Mouse (Mus musculus): ENCODE data around the gene Nck2. TPM values are rescaled to one million over a fixed set of nuclear protein-coding genes. Genes with fewer than 3 reads are reported as not detected.

Gene Nck2
- polyA plus RNA-seq, 1 experiment, result 30.4 TPM

DNA sequence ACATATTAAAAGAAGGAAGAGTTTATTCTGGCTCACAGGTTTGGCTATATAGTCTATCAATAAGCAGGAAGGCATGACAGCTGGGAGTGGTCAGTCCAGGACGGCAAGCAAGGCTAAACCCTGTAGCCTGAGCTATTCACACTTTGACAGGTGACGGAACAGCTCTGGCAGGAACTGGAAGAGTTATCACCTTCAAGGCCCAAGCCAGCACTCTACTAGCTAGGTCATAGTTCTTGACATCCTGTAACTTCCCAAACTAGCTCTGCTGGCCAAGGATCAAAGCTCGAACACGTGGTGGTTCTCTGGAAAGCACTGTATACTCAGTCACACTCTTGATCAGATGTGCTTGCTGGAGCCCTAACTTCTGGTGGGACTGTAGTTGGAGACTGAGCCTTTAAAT is 10.5 kb upstream of the Nck2 start:
- no peak for DNase-seq (ENCODE audit: low spot score)

DNA sequence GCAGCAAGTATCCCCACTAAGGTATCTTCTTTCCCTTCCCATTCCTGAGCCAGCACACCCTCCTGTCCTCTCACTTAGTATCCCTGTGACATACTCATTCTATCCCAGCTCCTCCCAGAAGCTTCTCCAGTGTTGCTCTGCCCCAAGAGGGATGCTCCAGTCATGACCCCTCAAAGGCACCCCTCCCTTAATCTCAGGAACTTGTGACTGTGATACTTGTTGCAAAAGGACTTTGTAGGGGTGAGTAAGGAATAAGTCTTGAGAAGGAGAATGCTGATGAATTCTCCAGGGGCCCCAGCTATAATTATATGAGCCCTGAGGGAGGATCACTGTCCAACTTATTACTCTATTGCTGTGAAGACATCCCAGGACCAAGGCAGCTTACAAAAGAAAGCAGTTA is 7.8 kb upstream of the Nck2 start:
- DNase-seq (ENCODE audit: low spot score), result no peak

DNA sequence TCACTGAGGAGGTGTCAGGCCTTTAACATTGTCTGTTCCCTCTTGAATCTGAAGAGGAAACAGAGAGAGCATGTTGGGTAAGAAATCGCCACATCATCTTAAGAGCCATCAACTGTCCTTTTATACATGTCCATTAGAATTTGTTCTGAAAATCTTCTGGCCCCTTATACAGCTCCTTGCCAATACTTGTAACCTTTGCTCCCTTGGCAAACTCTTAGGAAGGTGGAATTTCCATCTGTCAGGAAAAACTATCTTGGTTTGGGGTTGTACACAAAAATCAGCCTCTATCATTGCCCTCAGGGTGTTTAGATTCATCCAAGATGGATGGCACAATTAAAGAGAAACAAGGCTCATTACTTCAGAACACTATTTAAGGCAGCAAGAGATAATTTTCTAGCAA is 5.1 kb upstream of the Nck2 start:
- no peak for DNase-seq (ENCODE audit: low spot score)

DNA sequence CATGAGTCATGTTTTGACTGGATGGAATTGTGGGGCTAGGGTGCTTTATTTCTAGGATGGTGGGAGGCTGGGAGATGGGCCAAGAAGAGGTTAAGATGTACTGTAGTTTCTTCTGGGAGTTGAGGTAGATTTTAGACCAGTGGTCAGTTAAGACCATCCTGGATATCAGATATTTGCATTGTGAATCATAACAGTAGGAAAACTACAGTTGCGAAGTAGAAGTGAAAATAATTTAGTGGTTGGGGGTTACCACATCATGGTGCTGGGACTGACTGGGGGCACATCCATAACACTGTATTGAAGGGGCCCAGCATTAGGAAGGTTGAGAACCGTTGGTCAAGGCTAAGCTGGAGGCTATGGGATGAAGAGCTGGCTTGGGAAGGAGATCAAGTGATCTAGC is 1.8 kb upstream of the Nck2 start:
- DNase-seq (ENCODE audit: low spot score), result no peak

GRCm38 (mm10) chr1:43445170-43446088 is 1.1 kb downstream of the Nck2 start:
- peak; percentile 75 for DNase-seq (ENCODE audit: low spot score)

DNA sequence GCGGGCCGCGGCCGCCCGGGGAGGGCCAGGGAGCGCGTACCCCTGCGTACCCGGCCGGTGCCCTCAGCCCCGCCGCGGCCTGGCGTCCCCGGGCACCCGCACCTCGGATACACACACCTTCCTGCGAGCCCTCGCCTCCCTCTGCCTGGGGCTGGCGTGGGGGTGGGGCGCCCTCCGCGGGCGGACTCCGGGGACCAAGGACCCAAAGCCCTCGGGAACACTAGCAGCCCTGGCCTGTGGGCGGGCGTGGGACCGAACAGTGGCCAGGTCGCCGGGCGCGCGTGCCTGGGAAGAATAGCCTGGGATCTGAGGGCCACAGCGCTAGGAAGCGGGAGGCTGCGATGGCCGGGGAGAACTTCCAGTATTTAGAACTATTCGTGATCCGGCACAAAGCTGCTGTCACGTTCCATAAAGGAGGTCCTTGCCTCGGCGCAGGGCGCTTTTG is 1.7 kb downstream of the Nck2 start:
- DNase-seq (ENCODE audit: low spot score), result peak; percentile 56

DNA sequence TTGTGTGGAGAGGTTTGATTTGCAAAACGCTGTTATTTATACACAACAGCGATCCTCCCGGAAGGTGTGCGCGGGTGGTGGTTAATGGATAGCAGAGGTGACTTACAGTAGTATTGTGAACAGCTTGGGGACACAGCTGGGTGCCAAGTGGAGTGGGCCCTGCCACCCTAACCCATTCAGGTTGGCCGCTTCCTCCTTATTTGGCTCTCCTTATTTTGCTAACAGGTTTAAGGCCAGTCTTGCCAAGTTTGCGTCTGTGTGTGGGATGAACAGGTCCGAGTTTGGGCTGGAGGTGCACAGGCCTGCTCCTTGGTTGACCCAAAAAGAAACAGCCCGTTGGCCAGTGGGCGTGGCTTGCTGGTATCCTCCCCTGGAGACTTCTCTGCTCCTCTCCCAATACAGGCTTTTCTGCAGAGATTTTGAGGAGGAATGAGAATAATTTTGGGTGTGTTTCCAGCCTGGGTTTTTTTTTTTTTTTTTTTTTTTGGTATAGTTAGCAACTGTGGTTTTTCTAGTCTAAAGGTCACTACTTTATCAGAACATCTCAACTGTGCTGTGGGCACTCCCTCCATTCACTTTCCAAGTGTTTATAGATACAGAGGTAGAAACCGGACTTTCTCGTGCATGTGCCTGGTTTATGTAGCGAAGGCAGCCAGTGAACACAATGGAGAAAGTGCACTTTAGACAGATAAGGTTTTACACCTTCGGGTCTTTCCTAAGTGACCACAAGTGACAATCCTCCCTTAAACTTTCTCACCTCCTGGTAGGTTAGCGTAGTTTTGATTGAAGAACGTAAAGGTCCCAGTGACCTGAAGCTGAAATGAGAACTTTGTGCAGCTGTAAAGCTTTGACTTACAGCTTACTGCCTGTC is 2.6 kb downstream of the Nck2 start:
- peak; percentile 36 for DNase-seq (ENCODE audit: low spot score)

DNA sequence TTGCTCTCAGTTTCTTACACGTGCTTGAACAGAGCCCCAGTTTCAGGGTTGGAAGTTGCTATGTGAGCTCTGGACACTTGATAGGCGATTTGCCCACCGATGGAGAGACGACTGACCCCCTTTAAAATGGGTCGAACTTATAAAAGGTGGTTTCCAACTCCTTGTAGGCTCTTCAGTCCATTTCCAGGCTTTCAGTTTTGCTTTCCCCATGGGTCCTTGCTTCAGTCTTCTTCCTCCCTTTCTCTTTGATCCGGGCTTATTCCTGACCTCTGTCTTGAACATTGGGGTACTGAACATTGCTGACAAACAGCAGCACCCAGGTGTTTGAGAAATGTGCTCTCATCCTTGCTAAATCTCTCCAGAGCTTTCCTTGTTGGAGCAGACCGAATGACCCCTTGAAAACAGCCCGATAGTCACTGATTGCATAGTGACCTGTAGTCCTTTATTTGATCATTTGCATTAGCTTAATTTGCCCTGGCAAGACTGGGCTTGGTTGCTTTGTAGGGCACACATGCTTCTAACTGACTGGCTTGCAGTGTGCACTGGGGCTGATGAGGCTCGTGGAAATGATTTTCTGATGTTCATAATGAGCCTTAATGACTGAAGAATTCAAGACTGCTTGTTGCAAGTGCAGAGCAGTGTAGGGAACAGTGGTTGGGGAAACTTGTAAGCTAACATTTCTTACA is 3.4 kb downstream of the Nck2 start:
- DNase-seq (ENCODE audit: low spot score), result no peak

DNA sequence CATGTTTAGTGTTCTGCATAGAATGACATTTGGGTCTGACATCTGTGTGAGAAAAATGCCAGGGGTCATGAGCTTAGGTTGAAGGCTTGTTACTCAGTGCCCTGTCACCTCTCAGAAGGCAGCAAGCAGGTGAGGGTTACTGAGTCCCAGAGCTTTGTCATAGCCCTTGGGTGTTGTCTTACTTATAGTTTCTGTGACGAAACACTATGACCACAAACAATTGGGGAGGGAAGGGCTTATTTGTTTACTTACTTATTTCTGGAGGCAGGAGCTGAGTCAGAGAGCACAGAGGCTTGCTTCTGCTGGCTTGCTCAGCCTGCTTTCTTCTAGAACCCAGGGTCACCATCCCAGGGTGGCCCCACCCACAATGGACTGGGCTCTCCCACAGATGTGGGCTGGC is 6.4 kb downstream of the Nck2 start:
- DNase-seq (ENCODE audit: low spot score), result no peak

DNA sequence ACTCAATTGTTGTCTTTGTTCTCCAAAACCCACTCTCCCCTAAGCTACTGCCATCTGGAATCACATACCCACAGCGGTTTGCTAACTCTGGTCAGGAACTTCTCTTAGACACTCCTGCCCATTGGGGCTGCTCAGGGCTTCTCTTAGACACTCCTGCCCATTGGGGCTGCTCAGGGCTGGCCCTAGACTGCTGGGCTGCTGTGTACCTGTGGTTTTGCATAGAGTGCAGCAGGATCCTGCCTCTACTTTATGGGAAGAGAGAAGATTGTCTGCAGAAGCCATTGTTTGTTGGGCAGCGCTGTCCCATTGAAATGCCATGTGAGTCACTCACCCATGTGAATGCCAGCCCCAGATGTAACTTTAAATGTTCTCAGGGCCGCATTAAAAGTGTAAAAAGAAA is 9.3 kb downstream of the Nck2 start:
- DNase-seq (ENCODE audit: low spot score), result no peak

- DNase-seq (ENCODE audit: low spot score), result no peak
Observed at GRCm38 (mm10) chr1:43454741-43455140, 10.4 kb downstream of the Nck2 start.

GRCm38 (mm10) chr1:43455196-43455595 is 10.8 kb downstream of the Nck2 start:
- no peak for DNase-seq (ENCODE audit: low spot score)

DNA sequence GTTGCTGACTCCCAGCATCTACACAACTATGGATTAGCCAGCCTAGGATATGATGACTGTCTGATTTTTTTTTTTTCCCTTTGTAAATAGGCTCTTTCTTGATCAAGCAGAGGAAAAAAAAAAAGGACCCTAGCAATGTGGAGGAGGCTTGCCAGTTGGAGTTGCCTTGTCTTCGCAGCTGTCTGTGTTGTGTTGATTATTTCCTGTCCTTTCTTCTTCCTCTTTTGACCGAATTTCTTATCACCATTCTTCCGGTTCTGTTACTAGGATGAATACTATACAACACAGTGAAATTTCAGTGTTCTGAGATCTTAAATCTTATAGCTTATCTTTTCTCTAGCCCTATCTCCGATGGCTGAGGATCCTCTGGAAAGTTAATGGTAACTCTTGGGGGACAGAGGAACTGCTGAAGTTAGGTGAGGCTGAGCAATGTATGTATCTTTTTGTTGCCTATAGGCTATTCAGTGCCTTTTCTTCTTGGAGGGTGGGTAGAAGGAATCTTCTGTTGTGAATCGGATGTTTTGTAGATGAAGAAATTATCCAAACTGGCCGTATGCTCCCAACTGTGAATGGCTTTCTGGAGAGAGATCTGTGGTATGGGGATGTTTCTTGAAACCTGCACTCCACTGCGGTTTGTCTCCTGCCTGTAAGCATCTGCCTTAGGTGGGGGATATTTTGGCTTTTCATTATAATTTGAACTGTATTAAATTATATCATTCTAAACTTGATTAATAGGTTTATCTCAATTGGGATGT is 12.8 kb downstream of the Nck2 start:
- no peak for DNase-seq (ENCODE audit: low spot score)

DNA sequence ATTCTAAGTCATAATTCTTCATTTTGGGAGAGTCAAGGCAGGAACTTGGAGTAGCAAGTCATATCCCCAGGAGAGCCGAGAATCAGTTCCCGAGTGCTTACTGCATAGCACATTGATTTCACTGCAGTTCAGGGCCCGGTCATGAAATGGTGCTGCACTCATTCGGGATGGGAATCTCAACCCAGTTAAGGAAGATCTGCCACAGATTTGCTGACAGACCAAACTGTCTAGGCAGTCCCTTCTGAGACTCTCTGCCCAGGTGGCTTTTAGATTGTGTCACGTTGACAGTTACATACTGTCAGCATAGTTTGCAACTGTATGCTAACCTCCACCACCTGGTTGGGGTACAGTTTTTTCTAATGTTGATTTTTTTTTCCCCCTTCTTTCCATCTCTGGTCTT is 16.1 kb downstream of the Nck2 start:
- DNase-seq (ENCODE audit: low spot score), result no peak

DNA sequence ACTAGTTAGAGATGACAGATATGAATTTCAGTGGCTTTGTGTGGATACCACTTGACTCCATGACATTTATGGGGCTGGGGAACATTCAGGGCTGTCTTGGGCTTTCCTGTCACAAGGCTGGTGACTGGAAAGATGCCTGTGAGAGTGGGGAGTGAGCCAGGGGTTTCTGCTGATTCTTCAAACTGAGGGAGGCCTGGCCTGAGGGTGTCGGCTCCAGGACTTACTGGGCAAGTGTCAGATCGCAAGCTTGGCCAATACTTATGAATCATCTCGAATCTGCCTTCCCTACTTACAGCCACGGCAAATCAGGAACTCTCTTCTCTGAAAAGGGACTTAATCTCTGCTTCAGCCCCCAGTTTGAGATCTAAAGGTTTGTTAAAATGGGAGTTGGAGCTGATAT is 18.3 kb downstream of the Nck2 start:
- DNase-seq (ENCODE audit: low spot score), result no peak

DNA sequence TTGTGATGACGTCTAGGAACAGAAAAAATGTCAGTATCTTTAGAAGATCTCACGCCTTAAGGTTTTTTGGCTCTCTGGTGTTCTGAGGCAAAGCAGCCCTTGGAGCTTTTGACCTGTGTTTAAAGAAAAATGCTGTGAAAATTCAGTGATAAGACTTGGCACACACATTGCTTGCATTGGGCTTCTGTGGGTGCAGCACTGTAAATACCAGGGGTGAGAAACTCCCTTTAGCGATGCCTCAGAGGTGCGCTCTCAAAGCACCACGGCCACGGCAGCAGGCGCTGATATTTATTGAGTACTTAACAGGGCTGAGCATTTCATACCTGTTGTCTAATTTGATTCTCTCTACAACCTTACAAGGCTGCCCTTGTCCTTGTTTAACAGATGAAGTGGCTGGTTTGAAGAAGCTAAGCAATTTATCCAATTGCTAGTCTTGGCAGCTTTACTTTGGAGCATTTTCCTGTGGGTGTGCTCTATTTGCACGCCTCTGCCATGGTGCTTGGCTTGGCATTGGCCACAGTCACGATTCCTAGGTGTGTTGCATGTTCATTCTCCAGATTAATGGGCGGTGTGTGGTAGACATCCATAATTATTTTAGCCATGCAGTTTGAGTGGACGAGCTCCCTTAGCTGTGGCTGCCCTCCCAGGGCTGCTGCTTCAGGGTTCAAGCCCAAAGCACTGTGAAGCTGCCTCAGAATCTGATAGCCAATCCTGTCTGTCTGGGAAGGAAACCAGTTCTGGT is 19.7 kb downstream of the Nck2 start:
- DNase-seq (ENCODE audit: low spot score), result no peak

DNA sequence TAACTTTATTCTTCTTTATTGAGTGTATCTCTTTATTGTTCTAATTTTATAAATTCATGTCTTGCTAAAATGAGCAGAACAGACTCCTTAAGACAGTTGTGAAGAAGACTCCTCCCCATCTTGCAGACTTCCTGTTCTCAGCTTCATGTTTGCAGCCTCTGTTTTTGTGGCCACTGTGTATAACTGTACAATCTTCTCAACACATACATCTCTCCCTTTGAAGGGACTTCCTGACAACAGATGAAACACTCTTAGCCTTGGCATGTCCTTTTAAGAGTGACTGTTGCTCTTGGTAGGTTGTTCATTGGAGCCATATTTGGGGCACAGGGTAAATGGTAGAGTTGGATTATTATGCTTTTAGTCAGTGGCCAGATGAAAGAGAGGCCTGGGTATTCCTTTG is 20.6 kb downstream of the Nck2 start:
- no peak for DNase-seq (ENCODE audit: low spot score)

- no peak for DNase-seq (ENCODE audit: low spot score)
Observed at GRCm38 (mm10) chr1:43465957-43466624, 21.7 kb downstream of the Nck2 start.

- DNase-seq (ENCODE audit: low spot score), result no peak
Observed at GRCm38 (mm10) chr1:43467656-43468055, 23.3 kb downstream of the Nck2 start.

GRCm38 (mm10) chr1:43468207-43468606 is 23.8 kb downstream of the Nck2 start:
- DNase-seq (ENCODE audit: low spot score), result no peak

Measured in urinary bladder, adult 2 months (tissue).